Mouse (Mus musculus) CH12.LX (cell line): ENCODE measurements around the gene Slc48a1. TPM values are rescaled to one million over a fixed set of nuclear protein-coding genes. Genes with fewer than 3 reads are reported as not detected.

Experiments
- DNase-seq: peaks from one replicate; pipeline ENCODE4 v3.0.0-alpha.2; 2013; ENCODE audit errors: extremely low read depth
- H3K27ac ChIP-seq: 2 replicates; pipeline ENCODE4 v1.5.1; 2012; ENCODE audit warnings: low read depth, mild to moderate bottlenecking, control low read depth, moderate library complexity; ENCODE audit not compliant: insufficient read depth
- H3K27me3 ChIP-seq: replicated peaks from 2 replicates; pipeline ENCODE3; 2012; ENCODE audit warnings: inconsistent platforms
- H3K36me3 ChIP-seq, 2 experiments: replicated peaks in 1 of 2; 2 replicates each; pipeline versions ENCODE3 to v1.6.1; 2012; ENCODE audit warnings: inconsistent platforms in 1 of 2, low read length in 1 of 2, mild to moderate bottlenecking in 1 of 2, mixed read lengths in 1 of 2, moderate library complexity in 1 of 2; ENCODE audit not compliant: control insufficient read depth in 1 of 2, insufficient read depth in 1 of 2
- H3K4me1 ChIP-seq, 2 experiments: 2 replicates each; pipeline ENCODE4 v1.6.1; 2012; ENCODE audit warnings: inconsistent platforms in 1 of 2, moderate library complexity in 1 of 2; ENCODE audit not compliant: insufficient read depth in 2 of 2, control insufficient read depth in 1 of 2
- H3K4me2 ChIP-seq: 2 replicates; pipeline ENCODE4 v1.6.1; 2012; ENCODE audit warnings: low read depth, mild to moderate bottlenecking, control low read depth; ENCODE audit not compliant: poor library complexity, insufficient read depth, severe bottlenecking
- H3K4me3 ChIP-seq, 3 experiments: fragments of 150-350 bp in 1 of 3; sonication (generic) in 1 of 3; replicated peaks in 1 of 3; 2 replicates each; pipeline versions ENCODE3 to v1.5.1; 2011 to 2012; ENCODE audit warnings: low read depth in 2 of 3, low read length in 2 of 3, mild to moderate bottlenecking in 2 of 3, moderate library complexity in 2 of 3, control low read depth in 1 of 3, improper control_type of control experiment in 1 of 3, inconsistent platforms in 1 of 3, mixed read lengths in 1 of 3; ENCODE audit not compliant: poor library complexity in 1 of 3
- H3K79me2 ChIP-seq: replicated peaks from 2 replicates; pipeline ENCODE4 v1.6.1; 2012; ENCODE audit warnings: mild to moderate bottlenecking, moderate library complexity; ENCODE audit not compliant: control insufficient read depth, poor library complexity, insufficient read depth, severe bottlenecking; ENCODE audit errors: extremely low read depth
- H3K9ac ChIP-seq: 2 replicates; pipeline ENCODE4 v1.6.1; 2012; ENCODE audit warnings: low read depth, mild to moderate bottlenecking, control low read depth, moderate library complexity; ENCODE audit not compliant: insufficient read depth
- H3K9me3 ChIP-seq: replicated peaks from 2 replicates; pipeline ENCODE3; 2012; ENCODE audit warnings: low read length, inconsistent platforms, mixed read lengths
- BHLHE40 ChIP-seq: IDR thresholded peaks from 2 replicates; pipeline ENCODE4 v1.6.1; 2011; ENCODE audit warnings: mild to moderate bottlenecking, low read depth, low read length, improper control_type of control experiment
- CHD1 ChIP-seq: IDR thresholded peaks from 2 replicates; pipeline ENCODE4 v1.6.1; 2012; ENCODE audit warnings: low read depth, low read length, improper control_type of control experiment, inconsistent platforms
- CHD2 ChIP-seq: IDR thresholded peaks from 2 replicates; pipeline ENCODE4 v1.6.1; 2011; ENCODE audit warnings: low read length, improper control_type of control experiment
- CTCF ChIP-seq, 2 experiments: IDR thresholded peaks in 1 of 2; conservative IDR thresholded peaks in 1 of 2; 2 replicates each; pipeline ENCODE4 v1.5.1; 2011 to 2012; ENCODE audit warnings: low read depth in 2 of 2, low read length in 2 of 2, improper control_type of control experiment in 1 of 2, inconsistent platforms in 1 of 2, mild to moderate bottlenecking in 1 of 2, moderate library complexity in 1 of 2
- EP300 ChIP-seq: IDR thresholded peaks from 2 replicates; pipeline ENCODE4 v1.6.1; 2011; ENCODE audit warnings: low read length, improper control_type of control experiment
- ETS1 ChIP-seq: conservative IDR thresholded peaks from 2 replicates; pipeline ENCODE4 v1.6.1; 2012; ENCODE audit warnings: low read depth, mild to moderate bottlenecking, inconsistent platforms, low read length, improper control_type of control experiment, moderate library complexity
- HCFC1 ChIP-seq: IDR thresholded peaks from 2 replicates; pipeline ENCODE4 v1.6.1; 2012; ENCODE audit warnings: low read depth, mild to moderate bottlenecking, inconsistent platforms, low read length, improper control_type of control experiment
- IRF4 ChIP-seq: IDR thresholded peaks from 2 replicates; pipeline ENCODE4 v1.6.1; 2014; ENCODE audit warnings: low read depth, mild to moderate bottlenecking, inconsistent platforms, low read length, improper control_type of control experiment
- JUN ChIP-seq: IDR thresholded peaks from 2 replicates; pipeline ENCODE4 v1.6.1; 2011; ENCODE audit warnings: low read depth, mild to moderate bottlenecking, low read length, improper control_type of control experiment, moderate library complexity; ENCODE audit not compliant: insufficient read depth
- JUND ChIP-seq: conservative IDR thresholded peaks from 2 replicates; pipeline ENCODE4 v1.6.1; 2011; ENCODE audit warnings: low read depth, low read length, improper control_type of control experiment
- MAFK ChIP-seq: IDR thresholded peaks from 2 replicates; pipeline ENCODE4 v1.6.1; 2011; ENCODE audit warnings: low read length, improper control_type of control experiment; ENCODE audit not compliant: insufficient replicate concordance
- MAX ChIP-seq: IDR thresholded peaks from 2 replicates; pipeline ENCODE4 v1.6.1; 2011; ENCODE audit warnings: low read length, improper control_type of control experiment
- MEF2A ChIP-seq: IDR thresholded peaks from 2 replicates; pipeline ENCODE4 v1.6.1; 2014; ENCODE audit warnings: low read depth, mild to moderate bottlenecking, inconsistent platforms, low read length, improper control_type of control experiment, borderline replicate concordance
- MXI1 ChIP-seq: IDR thresholded peaks from 2 replicates; pipeline ENCODE4 v1.6.1; 2011; ENCODE audit warnings: mild to moderate bottlenecking, low read depth, low read length, improper control_type of control experiment
- NELFE ChIP-seq: IDR thresholded peaks from 2 replicates; pipeline ENCODE4 v1.6.1; 2011; ENCODE audit warnings: low read depth, low read length, improper control_type of control experiment
- NRF1 ChIP-seq: IDR thresholded peaks from 2 replicates; pipeline ENCODE4 v1.6.1; 2014; ENCODE audit warnings: low read depth, mild to moderate bottlenecking, inconsistent platforms, low read length, improper control_type of control experiment, moderate library complexity
- PAX5 ChIP-seq: IDR thresholded peaks from 2 replicates; pipeline ENCODE4 v1.6.1; 2012; ENCODE audit warnings: low read length, inconsistent platforms, mixed read lengths
- POLR2A ChIP-seq: IDR thresholded peaks from 2 replicates; pipeline ENCODE4 v1.6.1; 2011; ENCODE audit warnings: low read depth, mild to moderate bottlenecking, improper control_type of control experiment, low read length
- POLR2AphosphoS2 ChIP-seq: IDR thresholded peaks from 2 replicates; pipeline ENCODE4 v1.6.1; 2011; ENCODE audit warnings: low read depth, low read length, improper control_type of control experiment
- RCOR1 ChIP-seq: conservative IDR thresholded peaks from 2 replicates; pipeline ENCODE4 v1.6.1; 2012; ENCODE audit warnings: low read depth, mild to moderate bottlenecking, inconsistent platforms, low read length, improper control_type of control experiment
- SMC3 ChIP-seq: IDR thresholded peaks from 2 replicates; pipeline ENCODE4 v1.6.1; 2011; ENCODE audit warnings: low read depth, low read length, improper control_type of control experiment
- ZKSCAN1 ChIP-seq: IDR thresholded peaks from 2 replicates; pipeline ENCODE4 v1.6.1; 2012; ENCODE audit warnings: low read depth, inconsistent platforms, low read length, improper control_type of control experiment, borderline replicate concordance
- ZMIZ1 ChIP-seq: IDR thresholded peaks from 2 replicates; pipeline ENCODE4 v1.6.1; 2012; ENCODE audit warnings: low read depth, mild to moderate bottlenecking, inconsistent platforms, low read length, improper control_type of control experiment
- dilution Hi-C: fragments of 300-500 bp; cut with MboI; formaldehyde crosslinking; loops from 2 replicates; pipeline ENCODE4 v1.14.3; 2020; ENCODE audit warnings: low sequenced_read_pairs; ENCODE audit not compliant: extremely low pct_unique_long_range_greater_than_20kb, extremely low pct_ligation_motif_present
- in situ Hi-C: fragments of 300-500 bp; cut with MboI; formaldehyde crosslinking; loops from 3 replicates; pipeline ENCODE4 v1.14.3; 2019; ENCODE audit warnings: low sequenced_read_pairs, low pct_ligation_motif_present, low pct_unique_long_range_greater_than_20kb, mixed read lengths
- polyA plus RNA-seq: library from polyadenylated mRNA; unstranded; fragments of >175 nt; gene quantifications from 2 replicates; pipeline ENCODE4 v1.2.1, GENCODE M21; 2012; ENCODE audit warnings: low read depth; ENCODE audit not compliant: insufficient read length
- total RNA-seq, 2 experiments: library from RNA; depleted of rRNA; stranded (reverse); fragments of 300-350 nt in 1 of 2; fragments of >200 nt in 1 of 2; gene quantifications; 2 replicates each; pipeline ENCODE4 v1.2.3; 2012 to 2014

Slc48a1 gene
- total and polyA plus RNA-seq, 3 experiments, result 23.2 to 56.0 (median 39.4) TPM

DNA sequence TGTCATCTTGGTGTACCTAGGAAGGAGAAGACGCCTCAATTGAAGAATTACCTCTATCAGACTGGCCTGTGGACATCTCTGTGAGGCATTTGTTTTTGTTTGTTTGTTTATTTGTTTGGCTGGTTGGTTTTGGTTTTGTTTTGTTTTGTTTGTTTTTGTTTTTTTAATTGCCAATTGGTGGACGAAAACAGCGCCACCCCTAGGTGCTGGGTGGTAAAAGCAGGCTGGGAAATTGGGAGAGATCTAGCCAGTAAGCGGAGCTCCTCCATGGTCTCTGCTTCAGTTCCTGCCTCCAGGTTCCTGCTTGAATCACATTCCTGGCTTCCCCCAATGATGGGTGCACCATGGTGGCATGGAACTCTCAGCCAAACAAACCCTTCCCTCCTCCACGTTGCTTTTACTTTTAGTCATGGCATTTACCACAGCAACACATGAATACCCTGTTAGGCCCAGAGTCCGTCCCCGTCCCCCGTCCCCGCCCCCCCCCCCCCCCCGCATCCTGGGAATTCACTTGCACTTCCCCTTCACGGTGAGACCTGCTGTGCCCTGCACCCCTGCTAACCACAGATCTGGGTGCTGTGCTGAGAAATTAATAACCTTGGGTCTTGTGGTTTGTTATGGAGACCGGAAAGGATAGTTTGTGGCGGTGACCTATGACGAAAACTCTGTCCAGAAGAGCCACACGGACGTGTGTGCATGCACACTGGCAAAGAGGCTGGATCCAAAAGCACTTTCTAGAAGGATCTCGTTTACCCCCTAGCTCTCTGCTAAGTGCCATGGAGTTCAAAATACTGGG is 38.1 kb downstream of the Slc48a1 start:
- dilution Hi-C loops, result no loop called here
- in situ Hi-C loops, result no loop called here
- Histone ChIP-seq H3K36me3 (peaks cover 17 to 79% of the 10 kb centered on the region in 2 experiments), H3K9ac (no peak overlapping the region), H3K79me2 (peaks cover 19% of the 10 kb centered on the region), H3K27ac (no peak overlapping the region), H3K27me3 (no peaks in the 10 kb centered on the region), H3K4me3 (no peak overlapping the region), H3K4me1 (peaks cover 36 to 89% of the 10 kb centered on the region in 2 experiments), H3K4me2 (no peak overlapping the region), H3K9me3 (no peaks in the 10 kb centered on the region)
- DNase-seq, result no peak
- TF ChIP-seq CTCF (conservative IDR thresholded peaks at IDR 0.05 in 1 of 2, IDR thresholded peaks at IDR 0.05 in 1 of 2; ENCODE audit: low read depth in 2 of 2, low read length in 2 of 2), result peak in 1 of 2 experiments; percentile 43; a peak in 2 of 4 replicates
- TF ChIP-seq CHD2, result no peak
- no peak for TF ChIP-seq POLR2AphosphoS2
- no peak for TF ChIP-seq ZKSCAN1
- 0 out of 2 replicates have a peak, but pooled peaks have one; percentile 13 for TF ChIP-seq BHLHE40

DNA sequence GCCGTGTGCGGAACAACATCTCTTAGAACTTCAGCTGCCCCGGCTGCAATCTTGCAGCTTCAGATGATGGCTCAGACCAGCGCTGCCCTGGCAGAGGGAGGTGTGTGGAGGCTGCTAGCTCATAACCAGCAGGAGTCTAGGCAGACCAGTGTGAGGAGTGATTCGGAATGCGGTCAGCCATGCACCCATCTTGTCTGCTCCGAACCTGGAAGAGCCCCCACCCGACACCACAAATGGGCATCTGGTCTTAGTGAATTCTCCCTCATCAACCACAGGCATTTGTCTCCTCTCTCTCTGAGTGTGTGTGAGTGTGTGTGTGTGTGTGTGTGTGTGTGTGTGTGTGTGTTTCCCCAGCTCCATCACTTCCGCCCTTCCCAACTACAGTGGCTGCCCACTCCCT is 41.6 kb downstream of the Slc48a1 start:
- H3K9me3 ChIP-seq, result no peaks in the 10 kb centered on the region
- no peak overlapping the region for H3K4me3 ChIP-seq
- dilution Hi-C loops, result no loop called here
- peaks cover 59 to 93% of the 10 kb centered on the region in 2 experiments for H3K4me1 ChIP-seq
- TF ChIP-seq JUND, result no peak
- TF ChIP-seq HCFC1, result no peak
- TF ChIP-seq ETS1, result no peak
- TF ChIP-seq RCOR1, result no peak
- no peak for TF ChIP-seq BHLHE40
- TF ChIP-seq ZMIZ1, result no peak
- no peak for TF ChIP-seq PAX5
- no peak for TF ChIP-seq EP300
- TF ChIP-seq MEF2A, result no peak
- TF ChIP-seq NELFE, result no peak
- no peak for TF ChIP-seq MXI1
- TF ChIP-seq NRF1, result no peak
- no peak for TF ChIP-seq SMC3
- no peak for TF ChIP-seq ZKSCAN1
- TF ChIP-seq POLR2A, result no peak
- TF ChIP-seq MAX, result no peak
- TF ChIP-seq MAFK, result no peak
- no peak for TF ChIP-seq JUN
- TF ChIP-seq IRF4, result no peak
- no peak for TF ChIP-seq CHD1
- peaks cover 24% of the 10 kb centered on the region for H3K79me2 ChIP-seq
- no peak for DNase-seq
- in situ Hi-C loops, result no loop called here
- H3K9ac ChIP-seq, result no peak overlapping the region
- H3K27me3 ChIP-seq, result no peaks in the 10 kb centered on the region
- no peak overlapping the region for H3K4me2 ChIP-seq
- no peak overlapping the region for H3K27ac ChIP-seq
- peaks cover 5 to 56% of the 10 kb centered on the region in 2 experiments for H3K36me3 ChIP-seq
